Mouse (Mus musculus): ENCODE measurements around the gene Gsap.

- no peak for TF ChIP-seq CTCF (IDR thresholded peaks at IDR 0.05; ENCODE audit: control insufficient read depth, insufficient read depth, insufficient replicate concordance, low read depth, low read length)
- no peak for TF ChIP-seq POLR2A (IDR thresholded peaks at IDR 0.05; ENCODE audit: control insufficient read depth, low read depth, low read length)
Observed at GRCm38 (mm10) chr5:21255551-21256132, 69.6 kb downstream of the Gsap start.

All from testis, adult 2 months (tissue).